Mouse (Mus musculus) heart, postnatal 10 days (tissue): ENCODE data around the gene Ddc. TPM values are rescaled to one million over a fixed set of nuclear protein-coding genes. Genes with fewer than 3 reads are reported as not detected.

ENCODE experiments used
- DNase-seq, 2 experiments: peaks; one replicate each; pipeline ENCODE4 v3.0.0; 2021
- intact Hi-C: fragments of 180-260 bp; cut with DNase I; formaldehyde crosslinking; loops from one replicate; pipeline ENCODE4 v1.15.1; 2025
- total RNA-seq, 2 experiments: library from RNA; stranded (reverse); gene quantifications; 2 replicates each; pipeline ENCODE4 v1.2.3; 2021

Ddc gene
- 10 to 100 TPM; 11.0 to 11.9 TPM for total RNA-seq

DNA sequence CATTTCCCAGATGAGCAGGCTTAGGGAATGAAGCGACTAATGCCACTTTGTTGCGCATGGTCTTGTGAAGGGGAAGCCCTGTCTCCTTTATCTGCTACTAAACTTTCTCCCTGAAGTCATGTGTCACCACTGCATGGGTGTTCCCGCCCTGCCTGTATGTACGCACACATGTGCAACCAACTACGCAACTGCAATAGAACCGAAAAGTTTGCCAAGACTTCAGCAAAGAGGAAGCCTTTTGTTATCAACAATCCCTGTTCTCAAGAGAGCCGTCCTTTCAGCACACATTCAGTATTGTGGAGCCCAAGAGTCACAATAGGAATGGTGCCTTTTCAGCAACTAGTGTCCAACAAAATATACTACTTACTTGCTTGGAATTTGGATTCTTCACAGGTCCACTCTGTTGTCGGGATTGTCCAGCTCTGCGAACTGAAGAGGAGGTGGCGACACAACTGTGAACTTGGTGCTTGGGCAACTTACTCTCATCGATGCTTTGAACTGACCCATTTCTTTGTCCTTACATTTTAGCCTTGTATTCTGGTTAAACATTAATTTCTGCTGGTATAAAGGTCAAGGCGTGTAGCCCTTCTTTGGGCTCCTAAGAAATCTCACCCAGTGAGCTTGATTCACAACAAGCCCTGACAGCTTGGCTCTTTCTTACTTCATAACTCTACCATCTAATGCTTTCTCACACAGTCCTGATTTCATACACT is at the start of gene Ddc:
Gene Ddc, minus strand, starts transcription at position 500 of the 713 bp plus-strand sequence.
- peak; percentile 37 to 47 for DNase-seq
- intact Hi-C loops, result no loop called here

DNA sequence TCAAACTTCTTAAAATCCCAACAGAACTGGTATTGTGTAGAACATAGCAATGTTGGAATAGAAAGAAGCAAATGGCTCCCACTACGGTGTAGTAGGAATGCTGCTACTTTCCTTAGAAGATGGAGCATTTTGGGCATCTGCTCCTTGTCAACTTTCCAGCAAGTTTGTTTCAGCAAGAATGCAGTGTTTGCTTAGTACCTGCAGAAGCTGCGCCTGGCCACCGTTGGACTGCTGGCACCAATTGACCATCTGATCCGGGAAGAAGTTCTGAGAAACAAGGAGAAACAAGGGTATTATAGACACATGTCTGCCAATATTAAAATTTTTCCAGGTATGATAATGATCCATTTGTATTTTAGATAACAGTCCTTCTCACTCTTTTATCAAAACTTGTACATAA is 47.8 kb upstream of the Ddc start:
- intact Hi-C loops, result no loop called here
- DNase-seq, result no peak

DNA sequence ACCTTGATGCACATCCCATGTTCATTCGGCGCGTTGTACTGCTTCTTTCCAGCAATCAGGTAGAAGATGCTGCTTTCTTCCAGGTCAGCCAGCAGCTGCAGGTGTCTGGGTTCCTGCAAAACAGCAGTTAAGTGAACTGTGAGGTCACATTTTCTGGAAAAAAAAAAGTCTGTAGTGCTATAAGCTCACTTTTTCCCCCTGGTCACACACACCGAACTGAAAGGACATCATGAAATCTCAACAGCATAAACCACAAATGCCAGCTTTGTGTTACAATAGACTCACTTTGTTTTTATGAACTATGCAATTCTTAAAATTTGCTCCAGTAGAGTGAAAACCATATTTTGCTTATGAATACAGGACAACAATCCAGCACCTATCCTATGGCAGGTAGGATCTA is 46.9 kb upstream of the Ddc start:
- intact Hi-C loops, result no loop called here
- DNase-seq, result no peak

DNA sequence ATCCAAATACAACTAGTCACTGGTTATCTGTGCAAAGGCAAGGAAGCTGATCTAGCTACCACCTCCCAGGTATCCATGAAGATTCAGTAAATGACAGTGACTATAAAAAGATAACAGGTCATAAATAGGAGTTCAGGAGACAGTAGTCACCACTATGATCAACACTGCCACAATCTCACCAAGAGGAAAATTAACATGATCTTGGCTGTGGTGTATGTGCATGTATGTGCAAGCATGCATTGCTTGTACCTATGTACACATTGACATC is 46.1 kb upstream of the Ddc start:
- no peak for DNase-seq
- intact Hi-C loops, result no loop called here

DNA sequence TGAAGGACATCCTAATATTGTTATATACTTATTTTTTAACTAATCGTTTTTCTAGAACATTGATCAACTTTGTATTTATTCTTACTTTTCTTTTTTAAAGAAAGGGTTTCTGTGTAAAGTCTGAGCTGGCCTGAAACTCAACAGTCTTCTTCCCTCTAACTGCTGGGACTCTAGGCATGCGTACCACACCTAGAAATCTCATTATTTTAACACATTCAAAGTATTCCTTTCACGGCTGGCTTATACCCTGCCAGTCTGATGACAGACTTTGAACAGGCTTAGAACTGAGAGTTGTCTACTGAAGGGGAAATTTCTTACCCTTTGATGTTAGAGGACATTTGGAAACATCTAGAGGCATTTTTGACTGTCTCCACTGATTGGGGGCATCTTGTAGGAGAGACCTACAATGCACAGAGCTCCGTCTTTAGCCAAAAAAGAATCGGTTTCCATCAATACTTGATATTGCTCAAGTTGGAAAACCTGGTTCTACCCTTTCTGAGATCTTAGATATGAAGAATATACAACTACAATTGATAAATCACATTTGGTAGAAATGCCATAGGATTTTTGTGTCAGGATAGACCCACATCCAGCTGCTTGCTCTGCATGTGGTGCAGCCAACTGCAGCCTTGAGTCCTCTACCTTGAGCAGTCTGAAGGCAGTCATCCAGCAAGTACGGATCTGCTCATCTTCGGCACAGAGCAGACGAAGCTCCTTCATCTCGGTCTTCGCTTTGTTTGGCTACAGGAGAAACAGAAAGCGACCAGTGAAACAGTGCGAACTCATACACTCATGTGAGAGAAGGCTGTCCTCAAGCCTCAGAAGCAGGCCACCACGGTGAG is 45.5 kb upstream of the Ddc start:
- intact Hi-C loops, result no loop called here
- no peak for DNase-seq

DNA sequence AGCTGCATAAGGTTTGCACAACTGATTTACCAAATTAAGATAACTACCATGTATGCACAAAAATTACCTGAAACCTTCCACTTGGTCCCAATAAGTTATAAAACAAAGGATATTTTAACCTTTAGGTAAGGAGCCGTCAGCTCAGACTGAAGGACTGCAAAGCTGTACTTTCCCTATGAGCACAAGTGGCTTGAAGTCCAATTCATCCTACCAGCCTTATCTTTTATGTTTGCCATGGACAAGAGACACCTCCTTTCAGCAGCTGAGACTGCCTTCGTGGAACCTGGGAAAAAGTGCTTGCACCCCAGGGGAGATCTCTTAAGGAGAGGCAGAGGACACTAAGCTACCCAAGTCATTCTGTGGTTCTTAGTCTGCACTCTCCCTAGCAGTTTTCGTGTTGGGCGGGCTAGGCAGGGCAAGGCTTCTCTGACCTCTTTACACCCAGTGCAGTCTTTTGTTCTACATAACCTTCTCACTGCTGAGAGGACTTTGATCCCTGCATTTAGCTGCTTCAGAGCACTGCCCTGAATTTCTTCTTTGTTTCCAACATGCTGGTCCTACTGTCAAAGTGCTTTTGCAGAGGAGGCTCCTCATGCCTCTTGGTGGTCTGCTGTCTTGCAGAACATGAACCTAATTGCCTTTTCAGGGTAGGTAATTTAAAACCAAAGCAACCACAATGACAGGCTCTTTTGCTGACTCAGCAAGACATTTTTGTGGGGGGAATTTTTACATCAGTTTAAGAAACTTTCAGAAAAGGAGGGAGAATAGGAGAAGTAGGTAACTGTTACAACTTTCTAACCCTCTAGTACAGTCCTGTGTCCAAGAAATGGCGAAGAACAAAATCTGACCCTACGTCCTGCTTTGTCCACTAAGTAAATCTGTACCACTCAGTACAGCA is 44.6 kb upstream of the Ddc start:
- intact Hi-C loops, result no loop called here
- no peak for DNase-seq

DNA sequence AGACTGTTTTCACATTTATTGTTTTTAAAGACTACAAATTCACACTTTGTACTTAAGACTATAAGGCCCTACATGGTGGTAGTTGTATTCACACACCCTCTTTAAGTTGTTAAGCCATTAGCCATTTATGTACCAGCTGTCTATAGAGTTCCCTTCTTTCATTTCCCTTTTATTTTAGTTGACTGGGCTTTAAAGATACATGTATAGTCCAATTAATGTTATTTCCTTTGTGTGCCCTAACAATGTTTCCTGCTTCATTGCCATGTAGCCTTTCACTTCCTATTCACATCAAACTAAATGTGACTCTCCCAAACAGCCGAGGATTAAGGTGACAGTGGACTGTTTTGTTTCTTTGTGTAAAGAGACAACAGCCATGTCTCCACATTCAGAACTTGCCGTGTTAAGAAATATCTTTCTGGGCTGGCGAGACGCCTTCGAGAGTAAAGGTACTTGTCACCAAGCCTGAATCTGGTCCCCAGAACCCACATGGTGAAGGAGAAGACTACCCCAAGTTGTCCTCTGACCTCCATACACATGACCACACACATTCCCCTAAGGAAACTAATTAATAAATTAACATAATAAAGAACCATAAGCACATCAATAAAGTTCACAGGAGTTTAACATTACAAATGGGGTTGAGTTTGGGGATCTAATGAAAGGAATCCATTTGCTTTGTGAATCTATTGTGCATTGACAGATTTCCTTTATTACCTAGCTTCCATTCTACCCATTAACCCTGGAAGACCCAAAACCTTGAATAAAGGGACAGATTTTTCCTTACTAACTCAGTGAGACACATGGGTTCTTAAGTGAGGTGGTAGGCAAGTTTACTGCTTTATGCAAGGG is 43.1 kb upstream of the Ddc start:
- intact Hi-C loops, result no loop called here
- DNase-seq, result no peak

DNA sequence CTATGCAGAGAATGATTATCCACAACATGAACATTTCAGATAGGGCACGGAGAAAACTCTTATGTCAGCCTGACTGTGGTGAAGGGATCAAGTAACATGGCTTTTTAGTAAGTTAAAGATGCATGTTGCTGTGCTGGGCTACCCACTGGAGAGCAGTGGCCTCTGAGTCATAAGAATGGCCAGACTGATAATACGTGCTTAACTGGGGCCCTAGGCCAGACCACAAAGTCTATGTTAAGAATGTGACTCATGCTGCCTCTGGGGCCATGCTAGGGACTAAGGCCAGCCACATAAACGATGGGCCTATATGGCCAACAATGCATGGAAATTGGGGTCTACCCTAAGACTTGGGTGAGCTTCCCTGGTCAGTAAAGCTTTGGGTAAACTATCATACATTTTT is 41.7 kb upstream of the Ddc start:
- intact Hi-C loops, result no loop called here
- DNase-seq, result peak in 1 of 2 experiments; percentile 61

DNA sequence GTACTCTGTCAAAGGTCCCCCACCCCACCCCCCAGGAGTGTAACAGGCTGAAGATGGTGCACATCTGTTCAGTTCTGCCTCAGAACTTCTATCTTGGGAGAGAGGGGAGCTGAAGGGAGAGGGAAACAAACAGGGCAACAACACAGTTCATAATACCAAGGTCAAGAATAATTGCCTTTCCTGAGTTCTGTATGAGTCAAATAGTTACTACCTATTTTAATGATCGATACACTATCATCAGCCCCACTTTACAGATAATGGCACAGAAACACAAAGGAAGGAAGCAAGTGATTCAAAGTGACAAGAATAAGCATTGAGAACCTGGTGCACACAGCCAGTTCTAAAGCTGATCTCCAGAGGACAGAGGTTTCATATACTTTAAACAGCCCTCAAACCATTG is 40.6 kb upstream of the Ddc start:
- intact Hi-C loops, result no loop called here
- DNase-seq, result no peak

DNA sequence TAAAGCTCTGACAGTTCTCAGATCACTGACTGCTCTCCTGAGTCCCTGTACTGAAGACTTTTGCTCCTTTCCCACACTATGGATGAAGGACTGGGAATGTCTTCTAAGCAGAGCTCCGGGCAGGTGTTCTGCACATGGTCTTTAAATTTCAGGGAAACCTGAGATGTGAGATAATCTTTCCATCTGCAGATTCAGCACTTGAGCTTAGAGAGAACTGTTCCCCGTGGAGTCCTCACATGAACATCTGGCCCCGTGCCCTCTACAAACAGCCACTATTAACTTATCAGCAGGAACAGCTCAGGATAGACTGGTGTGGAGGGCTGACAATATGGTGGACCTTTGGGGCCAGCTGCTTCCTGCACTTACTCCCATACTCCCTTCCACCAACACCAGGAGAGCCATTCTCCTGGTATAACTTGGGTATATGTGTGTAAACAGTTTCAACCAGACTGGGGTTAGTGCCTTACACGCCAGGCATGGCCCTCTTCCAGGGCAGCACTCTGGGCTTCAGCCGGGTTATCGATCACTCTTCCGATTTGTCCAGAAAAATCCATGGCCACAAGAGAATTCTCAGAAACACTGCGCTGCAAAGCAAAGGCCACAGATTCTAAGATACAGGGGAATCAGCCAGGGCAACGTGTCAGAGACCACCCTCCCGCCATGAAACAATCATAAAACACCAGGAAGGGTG is 39.5 kb upstream of the Ddc start:
- intact Hi-C loops, result no loop called here
- DNase-seq, result no peak

DNA sequence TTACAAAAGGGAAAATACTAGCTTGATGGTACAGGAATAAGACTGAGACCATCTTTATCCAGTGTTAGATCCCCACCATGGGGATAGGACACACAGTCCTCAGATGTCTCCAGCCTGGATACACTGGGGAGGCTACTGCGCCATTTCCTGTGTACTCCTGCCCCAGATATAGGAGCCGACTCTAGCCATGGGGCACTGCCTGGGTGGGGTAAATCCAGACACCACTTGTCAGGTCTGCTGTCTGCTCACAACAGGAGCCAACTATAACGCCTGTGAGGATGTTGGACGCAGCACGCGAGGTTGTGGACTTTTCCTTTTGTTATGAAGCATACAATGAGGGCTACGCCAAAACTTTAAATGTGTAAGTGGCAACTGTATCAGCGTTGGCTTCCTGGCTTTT is 36.9 kb upstream of the Ddc start:
- intact Hi-C loops, result no loop called here
- DNase-seq, result no peak

DNA sequence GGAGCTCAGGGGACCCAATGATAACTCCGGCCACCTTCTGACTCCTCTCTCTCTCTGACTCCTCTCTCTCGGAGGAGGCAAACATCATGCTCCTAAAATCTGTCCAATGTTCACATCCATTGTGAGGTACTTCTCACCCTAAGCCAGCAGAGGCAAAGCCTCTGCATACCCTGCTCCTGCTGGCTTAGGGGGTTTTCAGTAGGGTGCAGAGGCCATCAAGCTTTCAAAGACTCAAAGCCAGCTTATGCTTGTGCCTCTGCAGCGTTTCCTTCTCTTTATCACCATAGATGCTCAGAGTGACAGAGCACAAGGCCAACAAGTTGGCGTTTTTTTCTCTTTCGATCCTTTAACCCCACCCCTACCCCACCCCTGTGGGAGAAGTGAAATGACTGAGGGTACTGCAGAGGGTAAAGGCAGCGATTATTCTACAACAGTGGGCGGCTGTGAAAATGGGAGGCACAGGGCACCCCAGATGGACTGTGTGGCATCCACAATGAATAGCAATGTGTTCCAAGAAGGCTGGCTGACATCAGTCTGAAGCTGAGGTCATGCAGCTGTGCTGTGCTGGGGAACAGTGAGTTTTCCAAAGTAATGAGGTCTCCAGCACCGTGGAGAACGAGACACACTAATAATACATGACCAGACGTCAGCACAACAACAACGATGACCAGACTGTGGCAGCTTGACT is 34.3 kb upstream of the Ddc start:
- intact Hi-C loops, result no loop called here
- DNase-seq, result no peak

DNA sequence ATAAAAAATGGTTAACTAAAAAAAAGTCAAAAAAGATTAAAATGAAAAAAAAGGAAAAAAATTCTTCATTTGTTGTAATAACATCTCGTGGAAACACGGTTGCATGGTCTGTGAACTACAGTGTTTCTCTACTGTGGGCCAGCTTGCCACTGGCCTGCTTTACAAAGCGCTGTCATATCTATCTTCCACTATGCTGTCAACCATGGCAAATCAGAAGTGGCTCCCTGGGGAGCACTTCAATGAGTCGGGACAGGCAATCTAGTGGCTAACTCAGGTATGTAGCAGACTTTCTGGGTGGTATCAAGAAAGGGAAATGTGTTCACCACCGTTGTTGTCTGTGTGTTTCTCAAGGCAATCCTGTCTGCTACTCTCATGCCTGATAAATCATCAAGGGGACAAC is 33.7 kb upstream of the Ddc start:
- DNase-seq, result no peak
- intact Hi-C loops, result no loop called here

DNA sequence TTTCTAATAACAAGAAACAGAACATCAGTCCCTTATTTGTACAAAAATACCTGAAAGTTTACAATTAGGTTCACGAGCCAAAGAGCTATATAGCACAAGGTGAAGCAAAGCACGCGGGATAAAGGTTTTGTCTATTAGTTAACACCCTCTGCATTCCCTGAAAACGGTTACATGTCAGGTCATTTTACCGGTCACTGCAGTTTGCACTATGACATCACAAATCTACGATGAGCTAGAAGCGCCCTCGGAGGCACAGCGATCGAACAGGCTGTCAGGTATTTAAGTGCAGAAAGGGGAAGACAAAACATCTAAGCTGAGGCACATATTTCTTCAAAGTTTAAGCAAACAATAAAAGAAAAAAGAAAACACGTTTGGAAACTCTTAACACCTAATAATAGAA is 32.6 kb upstream of the Ddc start:
- intact Hi-C loops, result no loop called here

DNA sequence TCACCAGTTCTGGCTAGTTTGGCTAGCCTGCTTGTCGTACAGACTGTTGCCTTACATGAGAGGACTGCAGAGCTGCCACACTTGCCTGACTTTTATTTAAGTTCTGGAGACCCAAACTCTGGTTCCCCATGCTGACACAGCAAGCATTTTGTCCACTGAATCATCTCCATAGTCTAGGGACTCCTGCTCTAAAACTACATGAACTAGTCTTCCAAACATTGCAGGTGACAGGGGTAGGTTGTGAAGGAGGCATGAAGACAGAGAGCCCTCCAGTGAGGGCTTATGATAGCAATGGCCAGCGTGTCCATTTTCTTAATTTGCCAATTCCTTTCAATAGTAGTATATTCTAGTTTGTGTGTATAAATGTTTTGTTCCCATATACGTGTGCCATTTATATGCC is 31.1 kb upstream of the Ddc start:
- intact Hi-C loops, result loop anchor here (5.0 kb wide), 1 partner anchor 52 kb away; no protein-coding TSS in a partner anchor
- no peak for DNase-seq

More for the DNA sequence above, 32.6 kb upstream of the Ddc start:
- no peak for DNase-seq

DNA sequence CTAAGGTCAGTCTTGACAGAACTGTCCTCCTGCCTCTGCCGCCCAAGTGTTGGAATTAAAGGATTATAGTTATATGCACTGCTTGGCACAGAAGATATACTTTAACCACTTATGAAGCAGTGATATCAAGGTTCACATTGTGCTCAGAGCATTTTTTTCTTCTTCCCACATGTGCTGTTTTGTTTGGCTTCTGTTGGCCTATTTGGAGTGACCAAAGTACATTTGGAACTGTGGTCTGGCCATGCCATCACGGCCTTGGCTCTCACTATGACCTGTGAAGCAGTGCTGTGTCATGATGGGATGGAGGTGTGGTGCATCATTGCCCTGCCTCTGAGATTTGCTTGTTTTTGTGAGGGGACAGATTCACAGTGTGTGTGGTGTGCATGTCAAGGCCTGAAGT is 30.6 kb upstream of the Ddc start:
- intact Hi-C loops, result loop anchor here (5.0 kb wide), 1 partner anchor 51 kb away; no protein-coding TSS in a partner anchor
- no peak for DNase-seq

DNA sequence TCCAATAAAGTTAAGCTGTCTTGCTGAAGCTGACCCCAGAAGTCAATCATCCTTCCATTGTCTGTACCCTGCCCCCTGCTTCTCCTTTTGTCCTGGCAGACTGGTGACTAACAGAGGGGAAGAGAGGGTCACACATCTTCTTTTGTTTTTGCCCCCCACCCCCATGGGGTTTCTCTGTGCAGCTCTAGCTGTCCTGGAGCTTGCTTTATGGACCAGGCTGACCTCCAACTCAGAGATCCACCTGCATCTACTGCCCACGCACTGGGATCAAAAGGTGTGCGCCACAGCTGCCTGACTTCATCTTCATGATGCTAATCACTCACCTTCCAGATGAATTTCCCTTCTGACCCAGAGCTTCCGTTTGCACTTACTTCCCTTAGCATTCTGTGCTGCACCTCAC is 26.0 kb upstream of the Ddc start:
- no peak for DNase-seq
- intact Hi-C loops, result no loop called here

DNA sequence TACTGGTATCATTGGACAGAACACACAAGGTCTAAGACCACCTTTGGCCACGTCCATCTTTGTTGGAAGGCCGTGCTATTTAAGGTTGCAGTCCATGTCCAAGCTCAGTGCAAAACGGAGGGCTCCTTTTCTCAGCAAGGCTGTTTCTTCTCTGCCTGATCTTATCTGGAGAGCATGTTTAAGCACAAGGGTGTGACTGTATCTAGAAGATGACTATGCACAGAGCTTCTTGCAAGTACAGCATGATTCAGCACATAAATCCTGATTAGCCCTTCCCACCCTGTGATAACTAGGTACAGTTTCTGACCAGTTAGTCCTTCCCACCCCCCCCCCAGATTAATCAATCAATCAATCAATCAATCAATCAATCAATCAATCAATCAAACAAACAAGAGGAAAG is 25.4 kb upstream of the Ddc start:
- DNase-seq, result no peak
- intact Hi-C loops, result no loop called here

DNA sequence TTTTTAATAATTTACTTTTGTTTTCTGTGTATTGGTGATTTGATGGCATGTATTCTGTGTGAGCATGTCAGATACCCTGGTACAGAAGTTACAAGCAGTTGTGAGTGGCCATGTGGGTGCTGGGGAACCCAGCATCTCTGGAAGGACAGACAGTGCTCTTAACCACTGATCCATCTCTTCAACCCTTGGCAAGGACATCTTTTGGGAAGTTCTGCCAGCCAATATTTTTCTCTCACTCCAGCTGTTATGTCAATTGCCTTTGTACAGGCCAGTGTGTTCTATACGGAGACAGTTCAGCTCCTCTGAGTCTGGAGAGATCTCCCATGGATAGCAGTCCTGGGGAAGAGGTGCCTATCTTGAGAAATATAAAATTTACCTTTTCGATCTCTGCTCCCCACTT is 24.2 kb upstream of the Ddc start:
- no peak for DNase-seq
- intact Hi-C loops, result no loop called here
